Mouse (Mus musculus) hematopoietic stem cell, adult 5-6 weeks (primary cell): ENCODE data around the gene Sugp2. TPM values are rescaled to one million over a fixed set of nuclear protein-coding genes. Genes with fewer than 3 reads are reported as not detected.
"Not testable (repeated sequence)": the region's sequence is repeated elsewhere in the genome, so short reads cannot be mapped to it uniquely, and the experiment has no call there.

Experiments
- ATAC-seq, 2 experiments: fragments of 125-278 bp in 1 of 2; replicated peaks in 1 of 2; 2 replicates each; pipeline ENCODE4 v1.8.0; 2016 to 2017; ENCODE audit warnings: inconsistent platforms in 2 of 2, mild to moderate bottlenecking in 2 of 2, moderate number of reproducible peaks in 2 of 2, low read depth in 1 of 2, moderate TSS enrichment in 1 of 2; ENCODE audit not compliant: low FRiP score in 2 of 2, poor library complexity in 2 of 2, severe bottlenecking in 2 of 2, insufficient read depth in 1 of 2, low TSS enrichment in 1 of 2
- total RNA-seq: library from RNA; stranded (forward); fragments of 172-1452, 232-1000 nt; gene quantifications from 2 replicates; pipeline ENCODE4 v1.2.3, GENCODE M21; 2017

Gene Sugp2
- 52.8 and 62.7 TPM in 2 replicates for total RNA-seq

DNA sequence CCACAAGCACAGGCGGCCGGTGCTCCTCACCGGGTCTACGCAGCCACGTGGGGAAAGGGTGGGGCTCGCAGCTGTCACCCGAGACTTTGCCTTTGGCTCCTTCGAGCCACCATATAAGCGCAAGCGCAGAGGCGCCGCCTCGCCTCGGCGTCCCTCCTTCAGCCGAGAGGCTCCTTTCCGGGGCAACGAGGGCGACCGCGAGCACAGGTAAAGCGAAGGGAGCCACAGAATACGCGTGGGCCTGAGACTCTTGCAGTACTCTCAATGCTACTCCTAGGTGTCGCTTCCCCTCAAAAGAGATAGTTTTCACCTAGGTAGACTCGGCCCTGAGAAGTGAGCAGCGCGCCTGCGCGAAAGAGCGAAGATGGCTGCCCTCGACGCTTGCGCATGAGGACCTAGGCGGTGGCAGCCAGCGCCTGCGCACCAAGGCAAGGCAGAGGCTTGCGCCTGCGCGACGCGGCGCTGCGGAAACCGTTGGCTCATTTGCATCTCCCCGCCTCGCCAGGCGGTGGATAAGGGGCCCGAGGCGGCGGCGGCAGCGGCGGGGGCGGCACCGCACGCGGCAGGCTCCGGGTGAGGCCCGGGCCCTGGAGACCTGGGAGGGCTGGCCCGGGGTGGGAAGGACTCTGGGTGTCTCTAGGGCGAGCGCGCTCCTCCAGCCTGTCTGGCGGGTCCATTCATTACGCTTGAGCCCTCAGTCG lies at the start of gene Sugp2, which contains the start of gene Armc6:
Gene Sugp2 (plus strand): TSS at position 147 of the 701 bp plus-strand sequence.
Gene Armc6 (minus strand): TSS at position 387 of the 701 bp plus-strand sequence.
- ATAC-seq, result peak; percentile 87 to 94

DNA sequence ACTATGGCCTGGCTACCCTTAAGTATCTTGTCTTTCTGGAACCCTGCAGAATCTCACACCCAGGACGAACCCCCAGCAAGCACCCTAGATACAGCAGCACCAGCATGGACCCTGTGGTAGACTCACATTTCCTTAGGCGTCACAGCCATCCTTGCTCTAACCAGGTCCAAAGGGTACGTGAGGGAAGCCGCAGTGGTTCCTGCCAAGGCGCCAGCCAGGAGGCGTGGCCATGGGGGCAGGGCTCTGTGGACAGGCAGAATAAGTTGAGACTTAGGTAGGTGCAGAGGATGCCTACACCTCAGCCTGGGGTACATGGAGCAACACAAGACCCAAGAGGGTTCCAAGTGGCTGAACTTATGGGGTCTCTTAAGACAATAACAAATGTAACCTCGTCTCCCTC lies 45.3 kb upstream of the Sugp2 start:
- ATAC-seq, result no peak

DNA sequence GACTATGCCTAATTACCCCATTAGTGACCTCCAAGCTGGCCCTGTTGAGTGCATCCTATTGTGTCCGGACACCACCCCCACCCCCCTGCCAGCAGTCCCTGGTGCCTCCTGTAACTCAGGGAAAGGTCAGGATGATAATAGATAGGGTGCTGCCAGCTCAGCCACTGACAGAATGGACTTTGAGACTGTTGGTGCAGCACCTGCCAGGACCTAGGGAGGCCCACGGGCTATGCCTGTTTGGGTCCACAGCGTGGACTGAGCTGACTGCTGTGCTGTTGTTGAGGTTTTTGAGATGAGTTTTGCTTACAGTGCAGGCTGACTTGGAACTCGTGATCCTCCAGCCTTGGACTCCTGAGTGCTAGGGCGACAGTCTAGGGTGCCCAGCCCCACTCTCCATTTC lies 40.8 kb upstream of the Sugp2 start:
- no peak for ATAC-seq

DNA sequence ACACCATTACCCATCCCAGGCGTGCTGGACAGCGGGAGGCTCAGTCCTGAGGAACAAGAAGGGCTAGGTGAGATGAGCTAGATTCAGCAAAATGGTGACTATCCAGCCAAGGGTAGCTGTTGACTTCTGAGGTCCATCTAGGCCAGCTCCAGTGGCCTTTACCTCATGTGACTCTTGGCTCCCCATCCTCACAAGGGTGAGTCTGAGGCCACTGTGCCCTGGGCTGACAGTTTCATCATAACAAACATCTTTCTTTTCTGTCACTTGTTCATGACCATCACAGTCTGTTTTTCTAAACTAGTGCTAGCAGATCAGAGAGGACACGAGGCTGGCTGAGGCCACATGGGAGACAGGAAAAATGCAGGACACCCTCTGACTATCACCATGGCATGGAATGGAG lies 39.8 kb upstream of the Sugp2 start:
- no peak for ATAC-seq

DNA sequence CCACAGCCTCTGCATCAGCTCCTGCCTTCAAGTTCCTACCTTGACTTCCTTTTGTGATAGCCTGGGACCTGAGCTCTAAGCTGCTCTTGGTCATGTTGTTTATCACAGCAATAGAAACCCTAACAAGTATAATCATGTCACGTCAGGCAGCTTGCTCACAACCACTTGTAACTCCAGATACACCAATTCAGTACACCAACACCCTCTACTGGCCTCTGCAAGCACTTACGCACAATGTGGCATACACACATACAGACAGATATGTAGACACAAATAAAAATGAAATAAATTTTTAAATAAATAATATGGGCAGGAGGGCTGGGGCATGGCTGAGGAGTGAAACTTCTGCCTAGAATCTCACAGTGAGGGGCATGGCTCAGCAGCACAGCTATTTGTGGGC lies 38.3 kb upstream of the Sugp2 start:
- ATAC-seq, result no peak

DNA sequence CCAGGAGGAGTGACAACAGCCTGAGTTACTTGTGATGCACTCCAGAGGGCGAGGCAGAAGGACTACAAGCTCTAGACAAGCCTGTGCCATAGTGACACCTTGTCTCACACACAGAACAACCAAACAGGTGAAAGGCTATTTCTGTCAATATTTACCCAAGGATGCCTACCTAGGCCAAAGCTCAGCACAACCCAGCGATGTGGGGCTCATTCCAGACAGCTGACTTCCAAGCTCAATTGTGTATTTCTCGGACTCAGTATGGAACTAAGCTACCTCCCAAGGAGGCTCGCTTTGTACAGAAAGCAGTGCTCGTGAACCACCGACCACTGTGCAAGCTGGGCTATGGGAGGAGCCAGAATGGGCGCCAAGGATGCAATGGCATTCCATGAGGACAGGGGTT lies 36.4 kb upstream of the Sugp2 start:
- no peak for ATAC-seq

DNA sequence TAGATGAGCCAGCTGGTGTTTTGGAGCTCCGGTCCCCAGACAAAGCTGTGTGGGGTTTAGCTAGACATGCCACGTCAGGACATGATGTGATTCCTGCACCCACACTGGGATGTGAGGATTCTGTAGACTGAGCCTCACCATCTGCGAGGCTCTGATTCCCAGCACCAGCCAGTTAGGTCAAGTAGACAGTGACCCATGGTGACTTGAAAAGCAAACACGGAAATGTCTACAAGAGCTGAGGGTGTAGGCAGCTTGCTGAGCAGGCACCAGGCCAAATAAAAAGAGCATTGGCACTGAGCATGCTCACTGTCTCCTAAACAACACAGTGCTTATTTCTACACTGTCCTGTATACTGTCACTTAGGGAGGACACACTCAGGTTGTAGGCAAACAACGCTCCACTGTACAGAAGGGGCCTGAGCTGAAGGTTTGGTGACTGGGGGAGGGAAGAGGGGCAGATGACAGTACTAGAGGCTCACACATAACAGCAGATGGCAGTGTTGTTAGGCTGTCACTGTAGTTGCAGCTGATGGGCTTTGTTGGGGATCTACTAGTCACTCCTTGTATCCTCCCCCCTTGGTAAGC lies 33.8 kb upstream of the Sugp2 start:
- no peak for ATAC-seq

DNA sequence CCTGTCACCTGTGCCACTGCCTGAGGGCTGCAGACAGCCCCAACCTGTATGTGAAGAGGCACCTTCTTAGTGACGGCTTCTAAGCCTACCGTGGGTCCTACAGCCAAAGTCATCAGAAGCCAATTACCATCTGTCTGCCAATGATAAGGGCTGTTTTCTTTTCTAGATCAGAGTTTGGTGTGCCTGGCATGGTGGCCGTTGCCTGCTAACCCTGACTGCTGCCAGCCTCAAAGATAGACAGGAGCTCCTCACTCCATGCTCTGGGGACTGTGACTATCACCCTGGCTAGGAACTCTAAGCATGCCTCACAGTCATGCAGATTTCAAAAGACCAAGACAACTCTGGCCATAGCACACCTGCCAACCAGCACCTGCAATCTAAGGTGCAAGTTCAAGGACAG lies 32.6 kb upstream of the Sugp2 start:
- peak in 1 of 2 experiments; percentile 42; a peak in 2 of 4 replicates for ATAC-seq

DNA sequence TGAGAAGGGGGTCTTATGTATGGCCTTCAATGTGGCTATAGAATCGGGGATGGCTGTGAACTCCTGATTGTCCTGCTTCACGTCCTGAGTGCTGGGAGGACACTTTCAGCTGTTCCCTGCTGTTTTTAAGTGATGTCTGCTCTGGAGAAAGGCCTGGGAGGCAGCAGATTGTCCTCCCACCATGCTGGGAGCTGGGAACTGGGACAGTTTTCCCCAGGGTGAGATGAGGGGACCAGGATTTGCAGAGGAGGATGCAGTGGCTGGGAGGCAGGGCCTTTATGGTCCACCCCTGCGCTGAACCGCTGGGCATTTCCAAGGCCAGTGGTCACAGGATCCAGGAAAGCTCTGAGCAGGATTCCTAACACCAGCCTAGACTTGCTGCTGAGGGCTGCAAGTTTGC lies 31.0 kb upstream of the Sugp2 start:
- ATAC-seq, result no peak

DNA sequence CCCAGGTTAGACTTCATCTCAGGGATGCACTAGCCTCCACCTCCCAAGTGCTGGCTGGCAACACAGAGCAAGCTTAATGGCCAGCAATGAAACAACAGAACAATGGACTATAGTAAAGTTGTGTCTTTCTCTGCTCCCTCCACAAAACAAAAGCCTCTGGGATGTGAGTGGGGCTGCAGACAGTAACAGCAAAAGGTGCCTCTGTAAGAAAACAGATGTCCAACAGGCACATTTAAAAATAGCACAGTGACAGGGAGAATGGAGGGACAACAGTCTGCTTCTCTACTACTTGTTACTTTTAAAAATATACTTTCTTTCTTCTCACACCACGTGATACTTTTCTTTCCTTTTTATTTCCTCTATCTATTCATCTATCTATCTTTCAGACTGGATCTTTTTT lies 29.3 kb upstream of the Sugp2 start:
- ATAC-seq, result no peak

DNA sequence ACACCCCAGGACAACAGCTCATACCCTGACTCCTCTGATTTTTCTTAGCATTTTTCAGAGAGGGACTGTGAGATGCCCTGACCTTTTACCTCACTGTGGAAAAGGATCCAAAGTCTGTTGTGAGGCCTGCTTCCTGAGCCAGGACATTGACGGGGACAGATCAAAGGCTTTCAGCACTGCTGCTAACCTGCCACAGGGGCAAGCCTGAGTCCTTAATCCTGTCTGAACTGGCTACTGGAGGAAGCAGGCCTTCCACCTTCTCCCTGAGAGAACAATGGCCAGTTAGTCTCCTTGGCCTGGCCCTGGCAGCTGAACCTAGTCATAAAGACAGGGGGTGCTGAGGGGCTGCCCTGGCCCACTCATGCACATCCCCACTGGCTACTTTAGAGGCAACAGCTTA lies 25.9 kb upstream of the Sugp2 start:
- no peak for ATAC-seq

DNA sequence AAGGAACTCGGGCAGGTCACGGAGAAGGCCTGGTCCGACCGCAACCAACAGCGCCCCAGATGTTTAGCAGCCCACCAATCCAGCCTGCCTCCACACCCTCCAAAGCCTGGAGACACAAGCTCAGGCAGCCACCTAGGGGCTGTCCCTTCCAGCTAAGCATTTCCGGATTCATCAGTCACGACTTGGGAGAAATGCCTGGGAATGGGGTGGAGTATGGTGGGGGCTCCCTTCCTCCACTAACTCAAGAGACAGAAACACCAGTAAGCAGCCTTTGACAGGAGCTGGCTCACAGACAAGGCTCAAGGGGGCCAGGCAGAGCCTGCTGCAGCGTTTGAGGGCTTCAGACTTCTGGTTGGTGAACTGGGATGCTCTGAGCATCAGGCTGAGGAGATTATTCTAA lies 23.5 kb upstream of the Sugp2 start:
- no peak for ATAC-seq

DNA sequence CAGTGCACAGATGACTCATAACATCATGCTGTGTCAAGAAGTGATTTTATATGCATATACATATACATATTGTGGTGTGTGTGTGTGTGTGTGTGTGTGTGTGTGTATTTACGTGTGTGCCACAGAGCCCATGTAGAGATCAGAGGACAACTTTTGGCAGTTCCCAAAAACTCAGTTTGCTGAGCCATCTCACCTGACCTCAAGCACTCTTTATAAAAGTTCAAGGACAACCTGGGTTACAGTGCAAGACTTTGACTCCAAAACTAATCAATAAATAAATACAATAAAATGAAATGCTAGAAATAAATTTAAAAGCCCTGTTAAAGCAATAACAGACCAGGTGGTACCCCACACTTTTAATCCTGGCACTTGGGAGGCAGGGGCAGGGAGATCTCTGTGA lies 22.8 kb upstream of the Sugp2 start:
- no peak for ATAC-seq

DNA sequence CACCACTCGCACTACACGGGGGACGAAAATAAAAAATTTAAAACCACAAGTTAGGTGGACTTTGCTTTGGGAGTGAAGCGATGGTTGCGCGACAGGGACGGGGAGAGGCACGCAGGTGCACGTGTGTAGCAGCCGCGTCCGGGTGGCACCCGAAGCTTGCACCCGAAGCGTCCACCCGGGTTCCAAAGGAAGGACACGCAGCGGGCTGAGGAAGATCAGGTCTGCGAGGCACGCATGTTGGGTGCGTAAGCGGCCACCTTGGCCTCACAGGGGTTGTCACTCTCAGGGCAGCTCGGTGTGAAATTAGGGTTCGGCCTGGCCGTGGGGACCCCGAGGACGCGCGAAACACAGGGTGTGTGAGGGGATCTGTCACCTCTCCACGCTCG lies 22.3 kb upstream of the Sugp2 start:
- no peak for ATAC-seq

DNA sequence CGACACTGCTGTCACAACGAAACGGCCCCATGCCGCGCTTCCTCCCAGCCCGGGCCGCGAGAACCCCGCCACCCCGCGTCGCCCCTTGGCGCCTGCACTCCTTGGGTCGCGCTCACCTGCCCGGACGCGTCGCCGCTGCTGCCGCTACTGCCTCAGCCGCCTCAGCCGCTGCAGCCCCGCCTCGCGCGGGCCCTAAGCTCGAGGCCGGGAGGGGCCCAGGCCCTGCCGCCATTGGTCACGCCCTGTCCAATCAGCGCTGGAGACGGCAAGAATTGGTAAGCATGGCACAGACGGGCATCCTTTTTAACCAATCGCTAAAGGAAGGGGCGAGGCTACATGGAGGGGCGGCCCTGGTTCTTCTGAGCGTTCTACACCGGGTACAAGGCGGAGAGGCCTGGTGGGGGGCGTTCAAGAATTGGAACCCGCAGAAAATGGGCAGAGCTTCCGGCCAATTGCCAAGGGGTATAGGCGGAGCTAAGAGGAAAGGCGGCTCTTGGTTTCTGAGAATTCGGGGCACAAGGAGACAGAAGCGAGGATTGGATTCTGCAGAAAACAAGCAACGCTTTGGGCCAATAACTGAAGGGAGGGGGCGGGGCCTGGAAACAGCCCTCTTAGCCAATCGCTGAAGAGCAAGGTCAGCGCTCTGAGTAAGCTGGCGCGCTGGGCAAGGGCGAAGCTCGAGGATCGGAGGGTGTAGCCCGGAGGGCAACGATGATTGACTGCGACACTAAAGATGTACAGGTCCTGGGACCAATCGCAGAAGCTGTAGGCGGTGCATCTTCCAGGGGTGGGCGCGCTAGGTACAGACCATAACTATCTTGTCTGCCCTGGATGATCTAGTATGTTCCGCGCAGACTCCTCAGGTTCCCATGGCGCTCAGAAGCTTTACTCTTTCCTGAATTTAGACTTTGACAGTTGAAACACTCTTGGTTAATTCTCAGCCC lies 21.6 kb upstream of the Sugp2 start, which contains the start of gene Slc25a42:
Gene Slc25a42 (minus strand): TSS at position 194 of the 944 bp plus-strand sequence.
- peak; percentile 90 to 92 for ATAC-seq

DNA sequence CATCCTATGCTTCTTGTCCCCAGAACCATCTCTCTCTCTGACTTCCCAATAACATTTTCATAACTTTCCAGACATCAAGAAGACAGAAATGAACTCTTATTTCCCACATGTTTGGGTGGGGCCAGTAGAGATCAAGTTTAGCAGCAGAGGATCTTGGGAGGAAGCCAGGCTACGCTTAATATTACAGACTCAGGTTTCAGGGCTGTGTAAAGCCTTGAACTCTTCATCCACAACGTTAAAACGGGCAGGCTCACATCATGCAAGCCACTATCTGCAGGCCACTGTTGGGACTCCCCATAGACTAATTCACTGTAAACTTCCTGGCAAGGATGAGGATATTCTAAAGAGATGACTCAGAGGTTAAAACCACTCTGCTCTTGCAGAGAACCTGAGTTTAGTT lies 19.6 kb upstream of the Sugp2 start:
- ATAC-seq, result no peak

DNA sequence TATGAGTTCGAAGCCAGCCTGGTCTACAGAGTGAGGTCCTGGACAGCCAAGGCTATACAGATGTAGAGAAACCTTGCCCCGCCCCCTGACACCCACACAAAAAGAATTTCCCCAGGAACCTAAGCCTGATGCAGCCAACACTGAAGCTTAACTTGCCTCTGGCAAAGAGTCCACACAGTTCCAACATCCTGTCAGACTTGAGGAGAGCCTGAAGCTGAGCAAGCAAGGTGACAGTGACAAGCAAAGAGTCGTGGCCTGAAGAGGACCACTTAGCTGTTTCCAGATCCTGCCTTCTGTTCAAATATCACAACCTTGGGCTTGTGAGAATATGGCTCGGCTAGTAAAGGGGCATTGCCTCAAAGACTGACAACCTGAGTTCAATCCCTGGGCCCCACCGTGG lies 18.9 kb upstream of the Sugp2 start:
- ATAC-seq, result no peak

DNA sequence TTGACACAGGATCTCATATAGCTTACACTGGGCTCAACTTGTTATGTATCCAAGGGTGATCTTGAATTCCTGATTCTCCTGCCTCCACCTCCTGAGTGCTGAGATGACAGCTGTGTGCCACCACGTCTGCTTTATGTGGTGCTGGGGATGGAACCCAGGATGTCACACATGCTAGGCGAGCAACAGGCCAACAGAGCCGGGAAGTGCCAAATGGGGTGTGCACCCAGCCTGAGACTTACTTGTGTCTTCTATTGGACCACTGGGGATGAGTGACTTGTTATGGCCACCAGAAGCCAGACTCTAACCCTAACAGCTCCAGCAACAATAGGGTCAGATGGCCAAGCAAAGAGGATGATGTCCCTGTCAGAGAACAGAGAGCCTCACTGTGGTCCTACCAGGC lies 17.9 kb upstream of the Sugp2 start:
- ATAC-seq, result not testable (repeated sequence)
